Mouse (Mus musculus) lung, postnatal 10 days (tissue): ENCODE results near the gene Gm10803.
A peak's percentile ranks its signal among the peaks of the same experiment; 100 is the strongest.
"Not testable (repeated sequence)": the region's sequence is repeated elsewhere in the genome, so short reads cannot be mapped to it uniquely, and the experiment has no call there.

ENCODE experiments used
- DNase-seq: peaks from one replicate; pipeline ENCODE4 v3.0.0; 2021

Gene Gm10803

DNA sequence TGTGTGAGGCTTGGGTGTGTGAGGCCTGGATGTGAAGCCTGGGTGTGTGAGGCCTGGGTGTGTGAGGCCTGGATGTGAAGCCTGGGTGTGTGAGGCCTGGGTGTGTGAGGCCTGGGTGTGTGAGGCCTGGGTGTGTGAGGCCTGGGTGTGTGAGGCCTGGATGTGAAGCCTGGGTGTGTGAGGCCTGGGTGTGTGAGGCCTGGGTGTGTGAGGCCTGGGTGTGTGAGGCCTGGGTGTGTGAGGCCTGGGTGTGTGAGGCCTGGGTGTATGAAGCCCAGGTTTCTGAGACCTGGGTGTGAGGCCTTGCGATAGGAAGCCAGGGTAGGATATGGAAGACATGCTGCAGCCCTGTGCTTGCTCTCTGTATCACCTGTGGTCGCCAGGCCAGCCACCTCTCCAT is at the start of gene Gm10803:
Gm10803 (plus strand) TSS at position 301 of the 400 bp plus-strand sequence.
- DNase-seq = not testable (repeated sequence)

DNA sequence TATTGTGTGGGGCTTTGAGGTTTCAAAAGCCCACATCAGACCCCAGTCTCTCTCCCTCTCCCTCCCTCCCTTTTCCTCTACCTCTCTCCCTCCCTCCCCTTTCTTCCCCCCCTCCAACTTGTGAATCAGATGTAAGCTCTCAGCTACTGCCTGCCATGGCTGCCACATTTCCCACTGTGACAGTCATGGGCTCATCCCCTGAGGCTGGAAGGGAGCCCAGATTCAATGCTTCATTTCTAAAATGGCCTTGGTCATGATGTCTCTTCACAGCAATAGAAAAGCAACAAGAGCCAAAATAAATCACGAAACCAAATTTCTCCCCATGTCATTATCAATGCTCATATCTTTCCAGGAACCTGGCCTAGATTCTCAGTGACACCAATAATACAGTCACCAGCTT is 49.5 kb upstream of the Gm10803 start:
- DNase-seq = no peak

DNA sequence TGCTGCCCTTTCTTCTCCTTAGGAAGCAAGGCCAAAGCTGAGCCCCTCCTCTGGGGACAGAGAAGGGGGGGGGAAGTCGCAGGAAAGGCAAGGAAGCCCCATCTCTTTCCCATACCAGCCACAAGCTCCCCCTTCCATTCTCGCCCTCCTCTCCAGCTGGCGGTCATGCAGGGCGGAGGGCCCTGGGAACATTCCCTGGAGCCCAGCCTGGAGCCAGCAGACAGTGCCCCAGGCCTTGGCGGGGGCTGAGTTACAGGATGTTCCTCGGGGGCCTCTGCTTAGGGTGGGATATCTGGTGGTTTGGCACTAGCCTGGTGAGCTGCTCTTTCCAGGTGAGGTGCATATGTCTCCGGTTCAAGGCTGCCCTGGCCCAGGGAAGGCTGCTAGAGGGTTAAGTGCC is 48.2 kb upstream of the Gm10803 start:
- DNase-seq = no peak

DNA sequence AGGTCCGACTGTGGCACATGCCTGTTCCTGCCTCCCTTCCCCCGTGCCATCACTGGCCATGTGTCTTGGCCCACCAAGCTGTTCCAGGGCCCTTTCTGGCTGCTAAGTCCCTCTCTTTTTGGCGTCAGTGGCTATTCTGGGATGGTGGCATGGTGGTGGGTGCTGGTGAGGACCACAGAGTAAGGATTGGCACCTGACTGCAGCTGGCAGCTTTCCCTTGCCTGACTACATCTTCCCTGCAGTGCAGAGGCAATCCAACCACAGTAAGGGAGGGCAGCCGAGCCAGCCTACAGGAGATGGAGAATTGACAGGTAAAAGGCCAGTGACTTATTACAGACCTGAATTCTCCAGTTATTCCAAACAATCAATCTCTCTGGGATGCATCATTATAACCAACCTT is 45.1 kb upstream of the Gm10803 start:
- no peak for DNase-seq

DNA sequence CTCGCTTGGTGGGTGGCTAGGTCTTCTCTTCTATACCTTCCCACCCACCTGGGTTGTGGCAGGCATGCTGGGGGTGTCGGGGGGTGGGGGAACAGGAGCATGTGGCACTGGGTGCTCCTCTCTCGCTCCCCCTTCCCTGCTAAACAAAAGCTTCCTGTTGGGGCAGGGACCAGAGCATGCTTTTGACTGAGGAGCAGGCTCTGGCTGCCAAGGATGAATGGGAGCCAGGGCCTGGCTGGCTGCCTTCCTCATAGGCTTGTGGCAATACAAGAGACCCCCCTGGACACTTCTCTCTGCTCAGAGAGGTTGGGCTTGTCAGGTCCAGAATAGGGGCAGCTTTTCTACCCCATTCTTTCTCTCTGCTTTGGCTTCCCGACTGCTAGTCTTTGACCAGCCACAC is 39.3 kb upstream of the Gm10803 start:
- DNase-seq = peak; percentile 54

DNA sequence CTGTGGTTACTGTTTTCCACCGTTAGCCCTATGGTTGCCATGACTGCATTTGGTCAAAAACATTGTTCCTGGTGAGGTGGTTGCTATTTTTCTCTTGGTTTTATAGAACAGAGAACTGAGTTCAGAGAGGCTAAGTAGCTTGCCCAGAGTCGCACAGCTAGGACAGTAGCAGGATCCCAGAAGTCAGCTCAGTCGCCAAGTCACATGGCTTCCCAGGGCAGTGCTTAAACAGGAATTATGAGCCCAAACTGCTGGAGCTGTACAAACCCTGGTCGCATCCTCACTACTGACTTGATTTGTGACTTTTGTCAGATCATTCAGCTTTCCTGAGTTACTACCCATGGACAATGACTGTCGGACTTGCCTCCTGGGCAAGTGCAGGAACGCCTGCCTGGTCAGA is 38.8 kb upstream of the Gm10803 start:
- DNase-seq = no peak

DNA sequence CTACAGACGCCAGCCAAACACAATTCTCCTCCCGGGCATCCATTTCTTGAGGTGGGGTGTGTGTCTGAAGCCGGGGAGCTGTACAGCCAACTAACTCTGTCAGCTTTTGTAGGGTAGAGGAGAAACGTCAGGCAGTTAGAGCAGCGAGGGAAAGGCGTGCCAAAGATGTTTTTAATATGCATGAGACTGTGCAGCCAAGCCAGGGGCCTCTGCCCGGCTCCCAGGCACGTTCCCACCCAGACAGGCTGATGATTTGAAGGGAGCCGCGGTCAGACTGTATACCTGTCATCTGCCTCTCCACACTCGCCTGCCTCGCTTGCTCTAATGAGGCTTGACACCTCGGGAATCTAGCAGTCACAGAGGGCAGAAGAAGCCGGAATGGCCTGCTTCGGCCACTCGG is 38.4 kb upstream of the Gm10803 start:
- DNase-seq = no peak

DNA sequence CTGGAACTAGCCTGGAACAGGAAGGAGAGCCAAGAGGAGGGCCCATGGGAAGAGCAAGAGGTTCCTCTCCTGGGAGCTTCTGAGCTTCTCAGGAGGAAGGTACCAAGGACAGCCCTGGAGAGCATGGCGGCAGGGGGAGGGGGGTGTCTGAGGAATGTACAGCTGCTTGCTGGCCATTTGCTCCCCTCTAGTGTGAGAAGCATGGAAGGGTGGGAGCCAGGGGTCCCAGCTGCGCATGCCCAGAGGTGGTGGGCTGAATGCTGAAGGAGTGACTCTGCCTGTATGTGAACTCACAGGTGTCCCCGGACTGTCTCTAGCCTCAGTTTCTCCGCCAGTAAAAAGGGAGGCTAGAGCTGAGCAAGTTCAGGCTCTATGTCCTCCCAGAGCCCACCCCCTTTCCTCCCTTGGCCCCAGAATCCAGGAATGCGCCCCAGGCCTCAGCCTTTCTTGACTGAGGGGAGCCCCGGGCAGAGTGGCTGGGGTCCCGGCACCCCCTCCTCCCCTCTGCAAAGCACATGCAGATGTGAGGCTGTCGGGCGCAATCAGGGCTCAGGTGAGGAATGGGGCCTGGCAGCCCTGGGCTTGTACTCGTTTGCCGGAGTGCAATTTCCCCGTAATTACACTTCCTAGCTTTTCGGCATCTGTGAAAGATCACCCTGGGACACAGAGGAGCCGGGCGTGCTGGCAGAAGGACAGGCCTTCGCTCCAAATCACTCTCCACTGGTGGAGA is 35.2 kb upstream of the Gm10803 start:
- no peak for DNase-seq

DNA sequence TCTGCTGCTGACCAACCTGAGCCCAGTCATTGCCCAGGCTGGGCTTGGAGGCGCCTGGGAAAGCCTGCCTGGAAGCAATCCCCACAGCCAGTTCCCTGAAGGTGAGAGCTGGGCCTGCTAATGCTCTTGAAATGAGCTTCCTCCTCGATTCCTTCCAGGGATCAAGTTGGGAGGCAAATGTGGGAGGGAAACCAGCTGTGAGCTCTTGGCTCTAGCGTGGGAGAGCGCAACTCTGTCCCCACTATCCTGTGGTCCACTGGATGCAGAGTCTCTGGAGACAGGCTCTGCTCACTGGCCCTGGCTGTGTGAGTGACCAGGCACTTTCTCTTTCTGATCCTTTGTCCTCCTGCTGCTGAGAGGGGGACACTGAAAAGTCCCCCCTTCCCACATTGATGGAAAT is 30.8 kb upstream of the Gm10803 start:
- DNase-seq = peak; percentile 30

DNA sequence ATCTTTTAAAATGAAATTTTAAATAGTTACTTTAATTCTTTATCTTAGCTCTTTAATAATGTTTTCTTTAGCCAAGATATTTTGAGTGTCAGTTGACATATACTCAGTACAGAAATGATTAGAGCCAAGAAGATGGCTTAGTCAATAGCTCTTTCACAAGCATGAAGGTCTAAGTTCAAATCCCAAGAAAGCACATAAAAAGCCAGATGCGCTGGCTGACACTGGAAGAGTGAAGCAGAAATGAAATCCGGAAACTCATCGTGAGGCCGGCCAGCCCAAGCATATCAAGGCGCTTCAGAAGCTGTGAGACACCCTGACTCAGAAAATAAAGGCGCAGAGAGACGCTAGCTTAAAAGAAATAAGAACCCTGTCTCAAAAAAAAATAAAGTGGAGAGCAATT is 26.5 kb upstream of the Gm10803 start:
- no peak for DNase-seq

DNA sequence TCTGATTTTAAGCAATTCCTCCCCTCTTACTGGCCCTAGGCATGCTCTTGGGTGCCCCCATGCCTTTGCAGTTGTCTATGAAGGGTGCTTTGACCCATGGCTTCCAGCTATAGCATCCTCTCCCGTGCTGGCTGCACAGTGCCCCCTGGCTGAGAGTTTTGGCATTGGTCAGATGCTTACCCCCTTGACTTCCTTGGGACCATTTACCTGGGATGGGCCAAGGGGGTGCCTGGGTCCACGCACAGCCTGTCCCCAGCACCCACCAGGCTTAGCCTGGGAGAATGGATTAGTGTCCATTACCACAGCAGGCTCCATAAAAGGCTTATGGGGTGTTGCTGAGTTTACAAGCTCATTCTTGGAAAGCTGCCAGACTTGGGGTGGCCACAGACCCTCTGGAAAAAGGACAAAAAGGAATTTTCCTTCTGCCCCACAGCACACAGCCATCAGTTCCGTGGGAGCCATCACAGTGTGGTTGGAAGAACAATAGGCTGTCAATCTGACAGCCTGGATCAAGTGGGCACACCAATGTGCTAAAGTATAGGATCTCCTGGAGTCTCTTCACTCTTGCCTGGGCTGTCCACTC is 22.9 kb upstream of the Gm10803 start:
- no peak for DNase-seq

DNA sequence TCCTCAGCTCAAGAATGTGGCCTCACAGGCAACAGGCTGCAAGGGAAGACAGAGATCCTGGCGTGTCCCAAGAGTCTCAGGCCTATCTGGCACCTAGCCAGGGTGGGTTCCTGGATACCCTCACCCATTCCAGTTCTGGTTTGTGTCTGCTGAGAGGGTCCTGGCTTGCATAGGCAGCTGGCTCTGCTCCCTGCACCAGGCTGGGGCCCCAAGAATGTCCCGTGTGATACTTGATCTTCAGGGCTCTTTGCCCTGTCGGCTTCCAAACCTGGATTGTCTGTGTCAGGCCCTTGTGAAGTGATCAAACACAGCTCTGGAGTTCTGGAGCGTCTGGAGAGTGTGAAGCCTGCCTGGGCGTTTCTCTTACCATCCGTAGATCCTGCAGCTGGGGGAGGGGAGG is 22.2 kb upstream of the Gm10803 start:
- DNase-seq = no peak

DNA sequence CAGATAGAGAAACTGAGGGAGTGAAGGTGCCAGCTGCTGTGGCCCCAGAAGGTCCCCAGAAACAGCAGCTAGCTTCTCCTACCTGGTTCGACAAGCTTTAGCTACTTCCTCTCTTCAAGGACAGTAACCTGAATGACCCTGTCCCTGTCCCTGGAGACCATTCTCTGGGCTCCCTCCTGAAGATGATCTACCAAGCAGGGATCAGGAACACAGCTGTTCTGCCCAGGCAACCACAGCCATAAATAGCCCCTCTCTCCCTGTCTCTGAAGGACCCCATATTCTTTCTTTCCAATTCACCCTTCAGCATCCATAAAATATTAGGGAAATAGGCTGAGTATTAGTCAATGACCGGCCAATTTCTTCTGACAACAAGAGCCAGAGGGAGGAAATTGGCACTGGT is 18.6 kb upstream of the Gm10803 start:
- DNase-seq = no peak

DNA sequence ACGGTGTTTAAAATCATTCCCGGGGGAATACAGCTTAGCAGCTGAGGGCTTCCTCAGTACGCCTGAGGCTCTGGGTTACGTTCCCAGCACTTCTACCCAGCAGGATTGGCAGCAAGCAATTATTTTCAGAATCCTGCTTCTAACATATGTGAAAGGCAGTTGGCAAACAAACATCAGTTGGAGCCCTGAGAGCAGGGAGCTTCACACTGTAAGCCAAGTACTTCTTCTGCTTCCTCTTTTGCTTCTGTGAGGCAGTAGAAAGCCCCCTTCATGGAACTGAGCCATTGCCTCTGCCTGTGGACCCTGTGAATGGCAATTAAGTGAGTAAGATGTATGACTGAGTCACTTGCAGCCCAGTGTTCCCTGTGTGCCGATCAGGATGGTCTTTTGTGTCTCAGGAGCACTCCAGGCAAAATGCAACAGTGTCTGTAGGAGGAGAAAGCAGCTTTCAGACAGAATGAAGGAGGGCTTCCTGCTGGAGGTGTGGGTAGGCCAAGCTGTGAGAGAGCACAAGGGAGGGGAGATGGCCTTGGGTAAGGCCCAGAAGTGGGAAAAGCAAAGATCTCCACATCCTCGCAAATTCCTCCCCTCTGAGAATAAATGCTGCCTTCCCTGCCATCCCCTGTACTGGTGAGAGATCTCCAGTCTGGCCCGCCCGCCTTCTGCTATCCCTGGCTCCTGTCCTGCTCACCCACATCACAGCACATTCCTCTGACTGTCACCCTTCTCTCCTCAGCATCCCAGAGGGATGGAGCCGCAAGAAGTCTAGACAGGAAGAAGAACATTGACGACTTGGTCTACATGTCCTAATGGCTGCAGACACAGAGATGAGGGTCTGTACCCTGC is 7.5 kb upstream of the Gm10803 start:
- no peak for DNase-seq

DNA sequence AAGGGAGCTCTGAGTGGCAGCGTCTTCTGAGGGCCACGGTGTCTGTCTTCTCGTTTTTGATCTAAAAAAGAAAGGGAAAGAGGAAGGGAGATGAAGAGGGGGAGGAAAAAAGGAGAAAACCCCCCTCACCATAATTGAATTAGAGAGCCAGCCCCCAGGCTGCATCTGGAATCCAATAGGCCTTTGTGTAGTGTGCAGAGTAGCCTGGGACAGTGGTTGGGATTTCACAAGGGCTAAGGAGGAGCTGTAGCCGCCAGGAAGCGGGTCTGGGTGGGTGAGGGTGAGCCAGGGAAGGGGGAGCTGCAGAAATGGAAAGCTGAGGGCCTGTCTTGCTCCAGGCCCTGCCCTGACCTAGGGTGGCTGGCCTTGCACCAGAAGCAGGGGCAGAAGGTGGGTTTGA is 6.5 kb upstream of the Gm10803 start:
- no peak for DNase-seq

DNA sequence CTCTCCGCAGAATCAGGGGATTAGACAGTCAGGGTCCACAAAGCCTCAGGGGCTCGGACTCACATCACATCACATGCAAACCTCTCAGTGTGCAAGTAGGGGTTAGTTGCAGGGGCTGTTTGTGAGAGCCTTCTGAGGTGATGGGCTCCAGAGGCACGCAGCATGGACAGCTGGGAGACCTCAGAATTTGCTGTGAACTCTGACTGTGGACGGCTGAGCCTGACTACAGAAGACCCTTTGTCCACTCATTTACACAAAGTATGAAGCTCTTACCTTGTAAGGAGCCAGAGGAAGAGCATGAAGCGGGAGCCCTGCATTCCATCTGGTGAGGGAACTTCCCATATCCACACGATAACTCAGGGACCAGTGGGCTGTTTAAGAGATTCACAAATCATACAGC is 5.3 kb downstream of the Gm10803 start:
- DNase-seq = no peak

DNA sequence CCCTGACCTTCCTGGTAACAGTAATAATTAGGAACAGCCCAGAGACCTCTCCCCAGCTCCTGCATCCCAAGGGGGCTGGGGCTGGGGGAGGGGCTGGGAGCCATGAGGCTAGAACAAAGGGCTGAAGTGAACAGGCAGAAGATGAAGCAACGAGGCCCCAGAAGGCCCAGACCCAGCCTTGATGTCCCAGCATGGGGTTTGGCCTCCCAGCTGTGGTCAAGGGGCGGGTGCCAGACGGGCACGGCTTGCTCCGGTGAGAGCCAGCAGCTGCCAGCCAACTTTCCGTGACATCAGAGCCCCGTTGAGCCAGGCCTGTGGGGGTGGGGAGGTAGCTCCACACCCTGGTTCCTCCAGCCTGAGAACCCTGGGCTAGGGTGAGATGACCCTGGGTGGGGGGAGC is 7.3 kb downstream of the Gm10803 start:
- DNase-seq = peak; percentile 37

DNA sequence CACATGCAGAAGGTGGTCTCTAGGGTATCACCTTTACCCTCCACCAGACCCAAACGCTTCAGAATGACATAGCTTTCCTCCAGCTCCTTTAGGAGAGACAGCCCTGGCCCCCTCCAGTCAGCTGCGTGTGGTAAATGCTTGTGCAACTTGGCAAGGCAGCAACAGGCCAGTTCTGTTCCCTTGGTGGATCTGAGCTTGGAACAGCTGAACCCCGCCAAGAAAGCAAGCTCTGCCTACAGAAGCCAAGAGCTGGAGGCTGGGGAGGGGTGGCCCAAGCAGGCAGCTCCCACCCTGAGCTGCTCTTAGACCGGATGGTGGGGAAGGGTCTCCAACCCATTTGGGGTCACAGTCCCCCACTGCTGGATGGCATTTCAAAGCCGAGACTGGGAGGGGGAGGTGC is 12.2 kb downstream of the Gm10803 start:
- DNase-seq = peak; percentile 27

DNA sequence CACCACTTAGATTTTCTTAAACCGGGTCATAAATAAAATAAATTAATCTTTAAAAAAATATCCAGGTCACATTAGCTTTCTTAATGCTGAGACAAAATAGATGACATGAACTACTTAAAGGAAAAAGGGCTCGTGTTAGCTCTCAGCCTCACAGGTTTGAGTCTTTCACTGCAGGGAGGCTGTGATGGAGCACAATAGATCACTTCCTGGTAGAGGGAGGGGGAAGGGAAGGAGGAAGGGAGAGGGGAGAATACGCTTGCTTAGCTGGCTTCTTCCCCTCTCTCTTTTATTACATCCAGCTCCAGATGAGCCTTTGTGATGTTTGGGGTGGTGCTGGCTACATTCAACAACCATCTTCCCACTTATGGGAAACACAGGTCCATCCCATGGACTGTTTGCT is 20.9 kb downstream of the Gm10803 start:
- no peak for DNase-seq

DNA sequence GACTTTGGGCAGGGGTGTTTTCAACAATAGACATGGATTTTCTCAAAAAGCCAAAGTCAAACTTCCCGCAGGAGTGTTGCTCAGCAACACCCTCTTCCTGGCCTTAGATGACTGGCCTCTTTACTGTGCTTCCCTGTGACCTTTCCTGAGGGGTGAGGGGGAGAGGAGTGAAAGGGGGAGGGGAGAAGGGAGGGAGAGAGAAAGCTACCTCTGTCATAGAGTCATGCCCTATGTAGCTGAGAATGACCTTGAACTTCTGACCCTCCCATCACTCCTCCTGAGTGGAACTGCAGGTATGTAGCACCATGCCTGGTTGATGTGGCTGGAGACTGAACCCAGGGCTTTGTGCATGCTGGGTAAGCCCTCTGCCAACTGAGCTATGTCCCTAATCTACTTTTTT is 25.5 kb downstream of the Gm10803 start:
- no peak for DNase-seq

DNA sequence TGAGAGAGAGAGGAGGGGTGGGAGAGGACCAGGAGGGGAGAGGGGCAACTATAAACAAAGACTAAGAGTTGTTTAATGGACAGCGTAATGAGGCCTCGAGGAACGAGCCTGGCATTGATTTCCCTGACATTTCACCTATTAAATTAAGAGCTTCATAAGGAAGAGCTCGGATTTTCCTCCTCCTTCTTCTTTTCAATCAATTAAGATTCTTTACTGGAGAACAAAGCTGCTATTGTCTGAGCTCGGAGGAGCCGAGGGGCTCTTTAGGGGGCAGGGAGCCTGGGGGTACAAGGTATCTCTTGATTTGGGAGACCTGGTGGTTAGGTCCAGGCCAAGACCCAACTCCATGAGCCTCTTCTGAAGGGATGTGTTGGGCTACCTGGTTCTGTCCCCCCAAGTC is 27.1 kb downstream of the Gm10803 start:
- DNase-seq = no peak

DNA sequence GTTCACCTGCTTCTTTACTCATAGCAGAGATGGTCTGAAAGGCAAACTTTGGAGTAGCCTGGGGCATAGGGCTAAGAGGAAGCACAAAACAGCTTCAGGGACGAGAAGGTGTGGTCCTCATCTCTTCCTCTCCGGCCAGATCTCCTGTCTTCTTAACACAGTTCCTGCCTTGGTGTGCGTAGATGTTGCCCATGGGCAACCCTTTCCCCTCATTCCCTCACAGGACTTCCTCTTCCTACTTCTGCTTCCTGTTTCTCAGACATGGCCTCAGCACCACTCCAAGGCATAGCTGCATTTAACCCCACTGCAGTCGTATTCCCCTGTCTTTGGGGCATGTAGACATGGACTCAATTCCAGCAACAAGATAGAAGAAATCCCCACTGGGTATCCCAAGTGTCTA is 29.5 kb downstream of the Gm10803 start:
- no peak for DNase-seq

DNA sequence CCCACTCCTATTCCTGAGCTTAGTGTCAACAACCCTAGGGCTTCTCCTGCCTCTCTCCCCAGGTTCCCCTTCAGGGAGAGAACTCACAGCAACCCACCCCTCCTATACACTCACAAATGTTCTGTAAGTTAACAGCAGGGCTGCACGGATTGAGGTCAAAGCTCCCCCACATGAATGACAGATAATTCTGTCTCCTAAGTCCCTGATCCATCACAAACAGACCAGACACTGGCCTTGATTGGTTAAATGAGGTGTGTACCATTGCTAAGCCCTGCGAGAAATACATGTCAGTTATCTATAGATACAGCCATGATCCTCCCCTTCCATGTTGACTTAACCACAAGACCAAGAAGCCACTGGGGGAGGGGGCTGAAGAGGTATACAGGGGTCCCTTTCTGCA is 31.3 kb downstream of the Gm10803 start:
- DNase-seq = no peak

DNA sequence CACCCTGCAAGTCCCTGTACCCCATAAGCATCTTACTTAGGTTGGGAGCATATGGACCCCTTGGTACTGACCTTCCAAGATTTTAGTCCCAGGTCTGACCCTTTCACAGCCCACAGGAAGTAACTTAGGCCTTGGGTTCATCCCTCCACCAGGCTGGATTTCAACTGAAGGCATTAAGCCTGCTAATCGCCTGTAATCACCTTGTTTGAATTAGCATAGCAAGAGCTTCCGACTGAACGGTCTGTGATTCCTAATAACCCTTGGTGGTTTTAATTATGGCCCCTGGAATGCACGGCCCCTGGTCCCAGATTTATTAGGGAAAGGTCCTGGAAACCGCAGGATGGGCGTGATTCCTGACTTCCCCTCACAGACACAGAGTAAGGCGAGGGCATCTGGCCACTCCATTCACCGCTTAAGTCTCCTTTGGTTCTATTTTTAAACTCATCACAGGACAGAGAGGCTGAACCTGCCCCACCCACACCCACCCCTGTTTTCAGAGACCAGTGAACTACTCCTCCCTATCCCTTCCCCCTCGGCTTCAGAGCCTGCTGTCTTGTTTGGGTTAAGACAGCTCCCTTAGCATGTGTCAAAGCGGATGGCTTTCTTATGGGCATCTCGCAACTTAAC is 31.9 kb downstream of the Gm10803 start:
- DNase-seq = no peak
